Mouse (Mus musculus): ENCODE data around the gene Arhgap15. TPM values are rescaled to one million over a fixed set of nuclear protein-coding genes. Genes with fewer than 3 reads are reported as not detected.
"Not testable (repeated sequence)": the region's sequence is repeated elsewhere in the genome, so short reads cannot be mapped to it uniquely, and the experiment has no call there.

Arhgap15 gene
- total RNA-seq (2021): 1 to 10 TPM; 2.9 to 4.3 TPM
- long read RNA-seq, experiment 1, partial matches to known transcripts: 0 of 3 reads
- long read RNA-seq, experiment 1, other reads (novel, unspliced or antisense): 3 of 3 reads
- long read RNA-seq, experiment 2, partial matches to known transcripts: 1 of 3 reads
- long read RNA-seq, experiment 2, other reads (novel, unspliced or antisense): 1 of 3 reads

- DNase-seq: no peak
Observed at GRCm38 (mm10) chr2:43748287-43748983, at the start of gene Arhgap15. Gene Arhgap15, plus strand, starts transcription at chr2:43748824.

DNA sequence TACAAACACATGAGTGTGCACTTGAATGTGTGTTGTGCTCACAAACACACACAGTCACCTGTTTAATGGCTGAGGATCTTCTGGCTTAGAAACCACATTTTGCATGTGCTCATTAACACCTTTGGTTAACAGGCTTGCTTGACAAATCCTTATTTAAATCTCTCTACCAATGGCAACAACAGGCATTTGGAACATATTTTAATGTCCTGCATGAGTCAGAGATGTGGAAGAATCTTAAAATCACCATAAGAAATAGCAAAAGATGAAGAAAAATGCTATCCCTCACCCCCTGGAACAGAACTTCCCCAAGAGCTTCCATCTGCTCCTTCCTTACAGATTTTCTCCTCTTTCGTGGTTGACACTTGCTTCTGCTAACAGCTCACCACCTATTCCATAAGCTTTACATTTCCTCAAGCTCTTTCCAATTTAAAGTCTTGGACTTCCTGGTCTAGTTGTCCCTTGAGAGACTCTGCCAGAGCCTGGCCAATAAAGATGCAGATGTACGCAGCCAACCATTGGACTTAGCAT lies 35.9 kb upstream of the Arhgap15 start:
- DNase-seq: no peak

GRCm38 (mm10) chr2:43722446-43723103 lies 26.0 kb upstream of the Arhgap15 start:
- peak; percentile 66 for DNase-seq

GRCm38 (mm10) chr2:43723104-43723541 lies 25.5 kb upstream of the Arhgap15 start:
- DNase-seq: no peak

DNA sequence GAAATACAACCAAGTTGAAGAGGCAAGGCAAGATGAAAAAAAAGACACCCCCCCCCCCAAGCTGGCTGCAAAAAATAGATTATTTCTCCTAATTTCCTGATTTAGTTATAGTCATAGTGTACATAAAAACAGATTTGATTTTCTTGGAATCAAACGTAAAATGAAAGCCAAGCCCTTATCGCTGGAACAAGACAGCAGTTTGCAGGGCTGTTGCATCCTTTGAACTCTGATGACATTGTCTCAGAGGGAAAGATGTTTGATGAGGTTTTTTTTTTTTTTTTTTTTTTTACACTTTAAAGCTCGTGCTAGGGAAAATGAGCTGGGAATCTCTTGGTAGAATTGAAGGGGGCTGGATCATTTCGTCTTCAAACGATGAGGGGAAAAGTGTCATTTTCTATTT lies 21.4 kb upstream of the Arhgap15 start:
- no peak for DNase-seq

GRCm38 (mm10) chr2:43727693-43728092 lies 20.9 kb upstream of the Arhgap15 start:
- DNase-seq: no peak

- no peak for DNase-seq
Observed at GRCm38 (mm10) chr2:43728831-43729230, 19.8 kb upstream of the Arhgap15 start.

DNA sequence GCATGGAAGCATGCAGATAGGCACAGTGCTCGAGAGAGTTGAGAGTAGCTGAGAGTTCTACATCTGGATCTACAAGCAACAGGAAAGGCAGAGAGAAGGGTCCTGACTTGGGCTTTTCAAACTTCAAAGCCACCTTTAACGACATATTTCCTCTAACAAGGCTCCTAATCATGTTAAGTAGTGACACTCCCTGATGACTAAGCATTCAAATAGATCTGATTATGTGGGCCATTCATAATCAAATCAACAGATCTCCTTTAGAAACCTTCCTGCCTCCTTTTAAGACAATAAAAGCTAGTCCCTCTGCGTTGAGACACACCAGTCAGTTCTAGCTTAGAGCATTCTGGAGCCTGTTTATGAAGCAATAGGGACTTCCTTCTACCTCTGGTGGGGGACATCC lies 16.2 kb upstream of the Arhgap15 start:
- no peak for DNase-seq

DNA sequence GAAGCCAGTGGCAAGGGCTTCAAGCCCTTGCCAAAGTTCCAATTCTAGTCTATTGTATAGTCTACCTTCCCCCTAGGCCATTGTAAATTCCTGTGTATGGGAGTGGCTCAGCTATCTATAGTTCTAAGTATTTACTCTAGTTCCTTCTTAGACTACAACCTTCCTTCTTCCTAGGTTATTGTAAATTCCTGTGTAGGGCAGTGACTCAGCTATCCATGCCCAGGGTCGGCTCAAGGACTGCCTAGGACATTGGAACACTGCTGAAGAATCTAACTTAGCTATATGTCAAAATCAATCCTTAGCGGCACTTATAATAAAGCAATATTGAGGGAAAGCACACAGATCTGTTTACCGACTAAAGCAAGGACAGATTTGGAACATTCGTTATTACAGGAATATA lies 13.6 kb upstream of the Arhgap15 start:
- DNase-seq: not testable (repeated sequence)

DNA sequence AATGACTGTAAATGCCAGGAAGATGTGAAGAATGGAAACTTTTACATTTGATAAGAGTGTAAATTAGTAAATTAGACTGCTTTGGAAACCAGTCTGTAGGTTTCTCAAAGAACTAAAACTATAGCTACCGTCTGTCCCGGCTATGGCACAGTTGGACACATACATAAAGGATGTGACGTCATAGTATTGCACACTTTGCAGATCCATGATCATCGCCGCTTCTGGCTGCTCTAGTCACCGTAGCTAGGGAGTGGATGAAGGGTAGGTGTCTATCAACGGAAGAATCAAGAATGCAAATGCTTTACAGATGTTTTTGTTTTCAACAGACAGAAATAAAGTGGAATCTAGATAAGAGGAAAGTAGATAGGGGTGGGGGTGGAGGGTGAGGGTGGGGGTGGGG lies 11.1 kb upstream of the Arhgap15 start:
- no peak for DNase-seq

GRCm38 (mm10) chr2:43738562-43739112 lies 10.0 kb upstream of the Arhgap15 start:
- no peak for DNase-seq

GRCm38 (mm10) chr2:43739190-43739818 lies 9.3 kb upstream of the Arhgap15 start:
- DNase-seq: no peak

DNA sequence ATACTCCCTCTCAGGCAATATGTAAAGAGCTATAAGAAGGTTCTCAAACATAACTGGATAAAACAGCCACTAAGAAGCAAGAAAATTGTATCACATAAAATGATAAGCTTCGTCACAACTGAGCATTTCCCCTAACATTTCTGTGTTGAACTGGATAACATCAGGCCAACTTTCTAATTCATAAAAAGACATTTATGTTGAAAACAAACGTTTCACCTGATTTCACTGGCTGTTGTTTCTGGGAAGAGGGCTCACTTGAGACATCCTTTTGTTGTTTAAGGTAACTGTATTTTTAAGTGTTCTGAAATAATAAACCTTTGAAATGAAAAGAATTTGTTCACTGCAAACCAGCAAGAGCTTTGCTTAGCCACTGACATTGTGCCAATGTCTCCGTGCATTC lies 697 bp downstream of the Arhgap15 start:
- DNase-seq: no peak

GRCm38 (mm10) chr2:43755899-43756298 lies 7.3 kb downstream of the Arhgap15 start:
- no peak for DNase-seq

DNA sequence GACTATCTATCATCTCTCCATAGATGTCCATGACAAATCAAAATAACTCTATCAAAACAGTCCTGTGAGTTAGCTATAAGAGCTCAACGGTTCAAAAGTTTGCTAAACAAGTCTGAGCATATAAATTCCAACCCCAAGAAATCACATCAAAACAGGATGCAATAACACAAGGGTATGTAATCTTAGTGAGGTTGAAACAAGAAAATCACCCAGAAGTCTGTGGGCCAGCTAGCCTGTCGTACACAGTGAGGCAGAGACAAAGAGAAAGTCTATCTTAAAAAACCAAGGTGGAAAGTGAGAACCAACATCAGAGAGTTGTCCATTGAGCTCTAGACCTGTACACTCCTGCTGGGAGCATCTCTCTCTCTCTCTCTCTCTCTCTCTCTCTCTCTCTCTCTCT lies 8.0 kb downstream of the Arhgap15 start:
- no peak for DNase-seq

GRCm38 (mm10) chr2:43761735-43762134 lies 13.1 kb downstream of the Arhgap15 start:
- DNase-seq: no peak

- DNase-seq: no peak
Observed at GRCm38 (mm10) chr2:43763279-43763678, 14.7 kb downstream of the Arhgap15 start.

DNA sequence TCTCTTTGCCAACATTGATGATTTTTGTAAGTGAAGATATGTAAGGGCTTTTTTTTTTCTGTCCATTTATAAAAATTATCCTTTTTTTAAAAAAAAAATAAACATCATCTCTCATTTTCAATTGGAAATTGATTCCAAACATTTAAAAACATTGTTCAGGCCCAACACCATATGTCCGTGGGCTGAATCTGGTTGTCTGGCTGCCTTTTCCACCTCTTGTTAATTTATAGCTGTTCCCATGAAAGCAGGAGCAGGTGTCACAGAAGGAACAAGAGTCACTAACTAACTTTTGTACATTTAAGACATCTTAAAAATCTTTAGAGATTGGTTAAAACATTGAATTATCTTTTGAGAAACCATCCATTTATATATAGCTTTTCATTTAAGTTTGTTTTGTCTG lies 15.8 kb downstream of the Arhgap15 start:
- DNase-seq: no peak

DNA sequence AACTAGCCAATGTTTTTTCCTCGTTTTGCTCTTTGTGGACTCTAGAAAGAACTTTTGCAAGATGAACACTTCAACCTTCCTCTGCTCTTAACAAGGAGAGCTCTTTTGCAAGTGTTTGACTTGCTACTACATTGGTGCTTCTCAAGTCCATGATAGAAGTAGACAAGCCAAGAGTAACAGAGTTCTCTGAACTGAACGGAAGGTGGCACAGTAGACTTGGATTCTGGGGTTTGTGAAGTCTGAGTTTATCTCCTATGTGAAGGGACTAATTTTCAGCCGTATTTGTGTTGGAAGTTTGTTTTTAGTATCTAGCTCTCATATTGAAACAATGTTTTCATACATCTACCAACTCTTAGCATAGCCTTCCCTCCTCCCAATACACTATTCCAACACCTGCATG lies 17.6 kb downstream of the Arhgap15 start:
- no peak for DNase-seq

DNA sequence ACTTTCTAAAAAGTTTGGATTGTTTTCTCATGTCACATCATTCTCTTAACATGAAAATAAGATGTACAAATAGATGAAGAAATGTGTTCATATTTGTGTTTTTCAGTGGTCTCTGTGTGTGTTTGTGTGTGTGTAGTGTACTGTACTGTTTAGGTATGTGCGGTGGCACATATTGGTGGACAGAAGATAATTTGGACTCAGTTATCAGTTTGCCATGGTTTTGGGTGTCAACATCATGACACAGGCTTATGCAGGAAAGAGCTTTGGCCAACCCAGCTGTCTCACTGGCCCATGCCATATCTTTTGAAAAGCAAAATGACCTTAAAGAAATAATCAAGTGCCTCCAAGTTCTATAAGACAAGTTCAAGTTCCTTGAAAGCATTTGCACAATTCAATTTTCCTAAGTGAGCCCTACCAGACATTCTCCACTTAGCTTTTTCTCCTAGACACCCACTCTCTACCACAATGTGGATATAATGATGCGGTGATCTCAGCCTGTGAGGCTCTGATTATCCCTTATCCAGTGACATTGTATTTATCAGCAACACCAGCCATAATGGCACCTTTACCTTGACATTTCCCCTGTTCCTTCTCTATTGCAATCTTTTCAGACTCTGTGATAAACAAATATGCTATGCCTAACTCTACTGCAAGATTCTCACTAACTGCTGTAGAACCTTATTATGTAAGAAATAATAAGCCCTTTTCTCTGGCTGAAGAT lies 21.4 kb downstream of the Arhgap15 start:
- no peak for DNase-seq

- DNase-seq: no peak
Observed at GRCm38 (mm10) chr2:43772640-43773039, 24.0 kb downstream of the Arhgap15 start.

DNA sequence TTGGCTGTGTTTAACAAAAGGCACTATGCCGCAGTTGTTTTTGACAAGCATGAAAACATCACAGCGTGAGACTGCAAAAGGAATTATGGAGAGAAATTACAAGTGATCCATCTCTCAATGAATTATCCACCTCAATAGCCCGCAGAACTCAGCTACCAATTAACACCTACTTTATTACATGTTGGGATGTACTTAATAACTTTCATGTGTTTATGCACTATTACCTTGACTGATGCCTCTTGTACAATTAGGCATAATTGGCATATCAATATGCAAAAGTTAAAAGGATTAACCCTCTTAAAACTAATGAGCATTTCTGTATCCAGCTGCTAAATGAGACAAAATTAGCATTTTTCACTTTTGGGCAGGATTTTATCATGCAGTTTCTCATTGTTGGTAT lies 33.5 kb downstream of the Arhgap15 start:
- DNase-seq: no peak
